11 mouse cellular contexts compared by ENCODE assay signal in the genomic region with DNA sequence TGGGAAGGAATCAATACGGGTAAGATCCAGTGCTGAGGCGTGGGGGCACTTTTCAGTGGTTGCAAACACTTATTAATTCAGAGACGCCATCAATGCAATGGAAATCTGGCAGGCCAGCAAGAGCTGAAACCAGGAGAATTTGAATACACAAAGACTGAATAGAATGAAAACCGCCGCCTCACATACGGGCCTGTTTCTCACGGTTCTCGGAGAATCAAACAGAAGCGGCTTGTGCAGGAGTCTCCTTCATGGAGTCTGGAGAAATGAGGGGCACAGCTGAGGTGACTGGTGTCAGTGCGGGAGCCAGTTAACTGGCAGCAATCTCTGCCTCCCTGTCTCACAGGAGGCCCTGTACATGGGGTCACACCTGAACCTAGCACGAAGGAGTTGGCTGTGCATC.
DNase-seq lines count a peak whose midpoint lies in the region; ATAC-seq and TF ChIP-seq lines count a peak whose summit lies in the region.
"Had no signal": no experiment of that assay in that cellular context is flagged by ENCODE, and none has a peak within 500 bp of the region (broad histone marks: within the 10 kb centered on the region; RNA-seq: fewer than 3 reads in every experiment).

No protein-coding gene starts in this region.

- no peak overlapping the region for H3K9ac ChIP-seq in heart, embryonic 16.5 days (ENCODE audit: low read length)
- H3K9ac ChIP-seq in forebrain, embryonic 13.5 days: peak overlapping the region; percentile 54; the same call in 1 of the 2 replicates
- 0 out of 2 replicates have a peak overlapping the region, but pooled peaks have one; percentile 39 for H3K9ac ChIP-seq in midbrain, embryonic 13.5 days (replicated peaks)
- H3K9ac ChIP-seq in liver, postnatal 0 days (replicated peaks): no peak overlapping the region

- H3K4me1 ChIP-seq in heart, embryonic 16.5 days (ENCODE audit: control insufficient read depth, insufficient read depth, low read length): peaks cover 46% of the 10 kb centered on the region
- H3K4me1 ChIP-seq in forebrain, embryonic 13.5 days: peaks cover 89% of the 10 kb centered on the region
- H3K4me1 ChIP-seq in midbrain, embryonic 13.5 days (replicated peaks): peaks cover 82% of the 10 kb centered on the region
- peaks cover 4% of the 10 kb centered on the region; the same call in 1 of the 2 replicates for H3K4me1 ChIP-seq in liver, postnatal 0 days (ENCODE audit: insufficient read depth)

- no peak for TF ChIP-seq CTCF in brain, embryonic 14.5 days (IDR thresholded peaks at IDR 0.05; ENCODE audit: borderline replicate concordance, extremely low read depth, insufficient read depth, insufficient read length)
- TF ChIP-seq CTCF in liver, postnatal 0 days (IDR thresholded peaks at IDR 0.05; ENCODE audit: low read depth): no peak

- H3K4me2 ChIP-seq in heart, embryonic 16.5 days (ENCODE audit: low read depth, low read length): no peak overlapping the region
- peak overlapping the region; percentile 54 for H3K4me2 ChIP-seq in forebrain, embryonic 13.5 days
- peak overlapping the region; percentile 38; the same call in 1 of the 2 replicates for H3K4me2 ChIP-seq in midbrain, embryonic 13.5 days (replicated peaks)
- no peak overlapping the region for H3K4me2 ChIP-seq in liver, postnatal 0 days (ENCODE audit: low read depth, low read length)

- no peak for DNase-seq in heart, adult 9 months (ENCODE audit: low spot score in 2 of 2)
- peak; percentile 95 for DNase-seq in brain, embryonic 14.5 days (ENCODE audit: low read depth)
- no peak for DNase-seq in liver, postnatal 0 days
- DNase-seq in liver: no peak
- DNase-seq in ovary, postnatal 14 days (ENCODE audit: low spot score): no peak
- DNase-seq: gastrocnemius, postnatal 14 days; kidney, adult 9 months had no signal

- 77% methylated on average over 11 of the region's 11 CpGs for WGBS in heart, embryonic 16.5 days
- WGBS in forebrain, embryonic 13.5 days: under 1% methylated on average over 11 of the region's 11 CpGs
- WGBS in midbrain, embryonic 13.5 days: 3% methylated on average over 11 of the region's 11 CpGs
- 85% methylated on average over 11 of the region's 11 CpGs for WGBS in liver, postnatal 0 days (ENCODE audit: insufficient replicate concordance)

- no peaks in the 10 kb centered on the region for H3K27me3 ChIP-seq in heart, embryonic 16.5 days (ENCODE audit: control insufficient read depth, insufficient read depth, low read length)
- no peaks in the 10 kb centered on the region for H3K27me3 ChIP-seq in forebrain, embryonic 13.5 days
- H3K27me3 ChIP-seq in midbrain, embryonic 13.5 days: no peaks in the 10 kb centered on the region
- no peaks in the 10 kb centered on the region for H3K27me3 ChIP-seq in liver, postnatal 0 days (ENCODE audit: insufficient read depth, low read length)

- no peak for ATAC-seq in heart, embryonic 16.5 days (replicated peaks; ENCODE audit: extremely low read depth, insufficient read depth, low FRiP score)
- ATAC-seq in forebrain, embryonic 13.5 days: peak; percentile 36
- ATAC-seq in midbrain, embryonic 13.5 days: peak; percentile 55
- ATAC-seq in liver, postnatal 0 days: no peak
- ATAC-seq: CD4-positive, CD25-positive, alpha-beta regulatory T cell, adult 4 months had no signal

- no peak for TF ChIP-seq EP300 in liver, postnatal 0 days (IDR thresholded peaks at IDR 0.05; ENCODE audit: low read depth)

- 0 out of 2 replicates have a peak overlapping the region, but pooled peaks have one; percentile 13 for H3K27ac ChIP-seq in heart, embryonic 16.5 days (ENCODE audit: low read length)
- peak overlapping the region; percentile 96 for H3K27ac ChIP-seq in forebrain, embryonic 13.5 days
- H3K27ac ChIP-seq in midbrain, embryonic 13.5 days: peak overlapping the region; percentile 96
- no peak overlapping the region for H3K27ac ChIP-seq in liver, postnatal 0 days (ENCODE audit: low read depth)

- no peak overlapping the region for H3K4me3 ChIP-seq in heart, embryonic 16.5 days (ENCODE audit: low read length)
- no peak overlapping the region for H3K4me3 ChIP-seq in forebrain, embryonic 13.5 days
- H3K4me3 ChIP-seq in midbrain, embryonic 13.5 days (replicated peaks): no peak overlapping the region
- H3K4me3 ChIP-seq in liver, postnatal 0 days (ENCODE audit: low read depth, low read length): no peak overlapping the region

- no peak for TF ChIP-seq POLR2A in brain, embryonic 14.5 days (IDR thresholded peaks at IDR 0.05; ENCODE audit: borderline replicate concordance, extremely low read depth, insufficient read depth, insufficient read length, poor library complexity, severe bottlenecking)

- no peaks in the 10 kb centered on the region for H3K9me3 ChIP-seq in heart, embryonic 16.5 days (replicated peaks; ENCODE audit: control insufficient read depth, low read length)
- no peaks in the 10 kb centered on the region for H3K9me3 ChIP-seq in forebrain, embryonic 13.5 days (replicated peaks)
- H3K9me3 ChIP-seq in midbrain, embryonic 13.5 days: no peaks in the 10 kb centered on the region
- H3K9me3 ChIP-seq in liver, postnatal 0 days (ENCODE audit: low read length): no peaks in the 10 kb centered on the region

- H3K36me3 ChIP-seq in heart, embryonic 16.5 days (ENCODE audit: control insufficient read depth, insufficient read depth): peaks cover 8% of the 10 kb centered on the region
- 0 out of 2 replicates have a peak, but pooled peaks cover 7% of the 10 kb centered on the region for H3K36me3 ChIP-seq in forebrain, embryonic 13.5 days (ENCODE audit: poor library complexity, severe bottlenecking)
- no peaks in the 10 kb centered on the region for H3K36me3 ChIP-seq in midbrain, embryonic 13.5 days
- H3K36me3 ChIP-seq in liver, postnatal 0 days (replicated peaks; ENCODE audit: insufficient read depth, low read length): peaks cover 3% of the 10 kb centered on the region

Comparison
In these comparisons a context has a peak if more than half of its experiments do, and no peak if none do; other contexts are left out.
1. ATAC-seq: peak in forebrain, embryonic 13.5 days (single experiment) and midbrain, embryonic 13.5 days (single experiment); none in heart, embryonic 16.5 days (single experiment) and liver, postnatal 0 days (single experiment).
2. H3K4me2 ChIP-seq: peak in forebrain, embryonic 13.5 days (single experiment) and midbrain, embryonic 13.5 days (single experiment); none in heart, embryonic 16.5 days (single experiment) and liver, postnatal 0 days (single experiment).
3. H3K9ac ChIP-seq: peak in forebrain, embryonic 13.5 days (single experiment) and midbrain, embryonic 13.5 days (single experiment); none in heart, embryonic 16.5 days (single experiment) and liver, postnatal 0 days (single experiment).